Comparison of ENCODE assay signal across 22 mouse cellular contexts in the genomic region with DNA sequence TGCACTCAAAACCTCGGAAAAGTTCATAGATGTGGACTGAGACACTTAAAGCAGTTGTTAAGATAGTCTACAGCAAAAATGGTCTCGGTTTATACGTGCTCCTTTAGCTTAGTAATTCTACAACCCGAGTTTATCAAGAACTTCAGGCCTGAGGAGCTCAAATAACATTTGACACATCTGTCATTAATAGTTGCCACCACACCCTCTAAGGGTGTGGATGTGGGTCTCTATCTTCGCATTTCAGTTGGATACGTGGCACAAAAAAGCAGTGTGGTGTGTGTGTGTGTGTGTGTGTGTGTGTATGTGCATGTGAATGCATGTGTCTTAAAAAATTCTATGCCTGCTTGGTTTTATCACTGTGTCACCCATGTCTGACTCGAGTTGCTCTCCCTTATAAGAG. TPM values are rescaled to one million over a fixed set of nuclear protein-coding genes. Genes with fewer than 3 reads are reported as not detected.
DNase-seq lines count a peak whose midpoint lies in the region; ATAC-seq and TF ChIP-seq lines count a peak whose summit lies in the region.
"Had no signal": no experiment of that assay in that cellular context is flagged by ENCODE, and none has a peak within 500 bp of the region (broad histone marks: within the 10 kb centered on the region; RNA-seq: fewer than 3 reads in every experiment).

No protein-coding gene starts in this region.

- no peak overlapping the region for H3K4me2 ChIP-seq in stomach, embryonic 14.5 days (replicated peaks; ENCODE audit: low read depth, low read length)
- H3K4me2 ChIP-seq in stomach, postnatal 0 days (replicated peaks; ENCODE audit: low read depth), result no peak overlapping the region
- no peak overlapping the region for H3K4me2 ChIP-seq in intestine, embryonic 16.5 days (ENCODE audit: low read depth, low read length)
- peak overlapping the region; percentile 44 for H3K4me2 ChIP-seq in liver, embryonic 16.5 days (ENCODE audit: low read depth, low read length)
- H3K4me2 ChIP-seq: forebrain, embryonic 15.5 days; heart, embryonic 11.5 days; hindbrain, embryonic 12.5 days; limb, embryonic 12.5 days; lung, embryonic 15.5 days; midbrain, embryonic 12.5 days had no signal

- H3K27ac ChIP-seq in stomach, embryonic 14.5 days (ENCODE audit: low read length), result no peak overlapping the region
- H3K27ac ChIP-seq in stomach, postnatal 0 days (replicated peaks), result no peak overlapping the region
- H3K27ac ChIP-seq in intestine, embryonic 16.5 days (ENCODE audit: low read length), result no peak overlapping the region
- peak overlapping the region; percentile 98 for H3K27ac ChIP-seq in liver, embryonic 16.5 days (ENCODE audit: low read length)
- no peak overlapping the region for H3K27ac ChIP-seq in forebrain, embryonic 10.5 days
- H3K27ac ChIP-seq: forebrain, embryonic 15.5 days; hindbrain, embryonic 12.5 days; limb, embryonic 12.5 days; lung, embryonic 15.5 days; macrophage; midbrain, embryonic 12.5 days had no signal

- TF ChIP-seq CTCF in stomach, postnatal 0 days (IDR thresholded peaks at IDR 0.05; ENCODE audit: low read depth), result no peak

- WGBS in stomach, embryonic 14.5 days, result 73% methylated on average over 7 of the region's 7 CpGs
- WGBS in stomach, postnatal 0 days, result 65% methylated on average over 7 of the region's 7 CpGs
- 80% methylated on average over 7 of the region's 7 CpGs for WGBS in intestine, embryonic 16.5 days
- 16% methylated on average over 7 of the region's 7 CpGs for WGBS in liver, embryonic 16.5 days (ENCODE audit: insufficient replicate concordance)
- 83% methylated on average over 7 of the region's 7 CpGs for WGBS in forebrain, embryonic 10.5 days

- DNase-seq in stomach, postnatal 0 days (ENCODE audit: low spot score), result no peak
- DNase-seq in adrenal gland, postnatal 25 days, result no peak
- DNase-seq in forebrain, embryonic 10.5 days (ENCODE audit: extremely low spot score, low spot score), result no peak
- DNase-seq: adrenal gland, adult 8-10 months; cerebellum, adult 11-12 months; cerebellum, postnatal 14 days; gastrocnemius, postnatal 25 days; heart, postnatal 10 days; right cerebral cortex, adult 18-20 months; thymus, adult 2 months had no signal

- no peak overlapping the region for H3K9ac ChIP-seq in stomach, embryonic 14.5 days (replicated peaks; ENCODE audit: low read depth, low read length)
- no peak overlapping the region for H3K9ac ChIP-seq in stomach, postnatal 0 days (ENCODE audit: low read length)
- H3K9ac ChIP-seq in intestine, embryonic 16.5 days (ENCODE audit: low read depth, low read length), result no peak overlapping the region
- H3K9ac ChIP-seq in liver, embryonic 16.5 days (ENCODE audit: low read depth, low read length), result peak overlapping the region; percentile 66
- H3K9ac ChIP-seq: forebrain, embryonic 15.5 days; hindbrain, embryonic 12.5 days; limb, embryonic 12.5 days; lung, embryonic 15.5 days; midbrain, embryonic 12.5 days had no signal

- H3K27me3 ChIP-seq in stomach, embryonic 14.5 days (ENCODE audit: control insufficient read depth, insufficient read depth, low read length), result no peaks in the 10 kb centered on the region
- no peaks in the 10 kb centered on the region for H3K27me3 ChIP-seq in stomach, postnatal 0 days (ENCODE audit: control insufficient read depth, insufficient read depth, low read length)
- H3K27me3 ChIP-seq in intestine, embryonic 16.5 days (replicated peaks; ENCODE audit: control insufficient read depth, insufficient read depth, low read length), result no peaks in the 10 kb centered on the region
- H3K27me3 ChIP-seq in liver, embryonic 16.5 days (ENCODE audit: control insufficient read depth, insufficient read depth, low read depth, low read length), result no peaks in the 10 kb centered on the region
- H3K27me3 ChIP-seq in forebrain, embryonic 10.5 days (ENCODE audit: poor library complexity, severe bottlenecking), result no peaks in the 10 kb centered on the region
- H3K27me3 ChIP-seq: forebrain, embryonic 15.5 days; hindbrain, embryonic 12.5 days; limb, embryonic 12.5 days; lung, embryonic 15.5 days; midbrain, embryonic 12.5 days had no signal

- no peak for TF ChIP-seq EP300 in stomach, postnatal 0 days (optimal IDR thresholded peaks at IDR 0.05)

- H3K4me1 ChIP-seq in stomach, embryonic 14.5 days (ENCODE audit: control insufficient read depth, insufficient read depth, low read length), result no peaks in the 10 kb centered on the region
- H3K4me1 ChIP-seq in stomach, postnatal 0 days (replicated peaks; ENCODE audit: control insufficient read depth, insufficient read depth), result no peaks in the 10 kb centered on the region
- no peaks in the 10 kb centered on the region for H3K4me1 ChIP-seq in intestine, embryonic 16.5 days (ENCODE audit: control insufficient read depth, insufficient read depth, low read length)
- H3K4me1 ChIP-seq in liver, embryonic 16.5 days (ENCODE audit: control insufficient read depth, low read depth, low read length), result peaks cover 58% of the 10 kb centered on the region
- no peaks in the 10 kb centered on the region for H3K4me1 ChIP-seq in forebrain, embryonic 10.5 days
- H3K4me1 ChIP-seq: forebrain, embryonic 15.5 days; hindbrain, embryonic 12.5 days; lung, embryonic 15.5 days; midbrain, embryonic 12.5 days had no signal

- no peaks in the 10 kb centered on the region for H3K9me3 ChIP-seq in stomach, embryonic 14.5 days (ENCODE audit: control insufficient read depth, low read depth, low read length)
- no peaks in the 10 kb centered on the region for H3K9me3 ChIP-seq in stomach, postnatal 0 days (ENCODE audit: control insufficient read depth, low read length)
- no peaks in the 10 kb centered on the region for H3K9me3 ChIP-seq in intestine, embryonic 16.5 days (ENCODE audit: control insufficient read depth, low read length)
- no peaks in the 10 kb centered on the region for H3K9me3 ChIP-seq in liver, embryonic 16.5 days (replicated peaks; ENCODE audit: control insufficient read depth, low read length)
- no peaks in the 10 kb centered on the region for H3K9me3 ChIP-seq in forebrain, embryonic 10.5 days
- H3K9me3 ChIP-seq: forebrain, embryonic 15.5 days; hindbrain, embryonic 12.5 days; limb, embryonic 12.5 days; lung, embryonic 15.5 days; midbrain, embryonic 12.5 days had no signal

- H3K4me3 ChIP-seq in stomach, embryonic 14.5 days (ENCODE audit: low read depth, low read length), result no peak overlapping the region
- no peak overlapping the region for H3K4me3 ChIP-seq in stomach, postnatal 0 days (ENCODE audit: low read depth, low read length)
- H3K4me3 ChIP-seq in intestine, embryonic 16.5 days (ENCODE audit: low read length), result no peak overlapping the region
- no peak overlapping the region for H3K4me3 ChIP-seq in liver, embryonic 16.5 days (ENCODE audit: low read depth, low read length)
- no peak overlapping the region for H3K4me3 ChIP-seq in forebrain, embryonic 10.5 days
- H3K4me3 ChIP-seq: forebrain, embryonic 15.5 days; hindbrain, embryonic 12.5 days; limb, embryonic 12.5 days; lung, embryonic 15.5 days; midbrain, embryonic 12.5 days had no signal

- H3K36me3 ChIP-seq in stomach, embryonic 14.5 days (ENCODE audit: control insufficient read depth, insufficient read depth, low read length), result no peaks in the 10 kb centered on the region
- no peaks in the 10 kb centered on the region for H3K36me3 ChIP-seq in stomach, postnatal 0 days (ENCODE audit: control insufficient read depth, insufficient read depth, low read length)
- H3K36me3 ChIP-seq in intestine, embryonic 16.5 days (ENCODE audit: control insufficient read depth, insufficient read depth, low read length), result no peaks in the 10 kb centered on the region
- H3K36me3 ChIP-seq in liver, embryonic 16.5 days (ENCODE audit: control insufficient read depth, insufficient read depth), result no peaks in the 10 kb centered on the region
- no peaks in the 10 kb centered on the region for H3K36me3 ChIP-seq in forebrain, embryonic 10.5 days (replicated peaks)
- H3K36me3 ChIP-seq: forebrain, embryonic 15.5 days; hindbrain, embryonic 12.5 days; limb, embryonic 12.5 days; lung, embryonic 15.5 days; midbrain, embryonic 12.5 days had no signal

- peak; percentile 46; the same call in 1 of the 2 replicates for ATAC-seq in stomach, embryonic 14.5 days (ENCODE audit: insufficient number of reproducible peaks, insufficient read depth, low FRiP score, low read depth)
- no peak for ATAC-seq in stomach, postnatal 0 days (ENCODE audit: low FRiP score, low TSS enrichment)
- ATAC-seq in intestine, embryonic 16.5 days, result peak; percentile 75
- ATAC-seq in liver, embryonic 16.5 days (ENCODE audit: low read depth), result peak; percentile 83
- no peak for ATAC-seq in activated CD4-positive, CD25-positive, alpha-beta regulatory T cell, adult 4 months
- ATAC-seq: forebrain, embryonic 15.5 days; inflammation-experienced regulatory T-cells, adult 6 months had no signal

RNA-seq across cellular contexts. Expression of gene Cd47, which starts 23.4 kb away (rescaled TPM):
- polyA plus RNA-seq in stomach, embryonic 14.5 days (2014; fragmentation: Nextera tagmentation; extraction: Ambion mirVana), result 66.8 and 79.1 TPM in 2 replicates
- polyA plus RNA-seq in stomach, postnatal 0 days (2015; fragmentation: Nextera tagmentation; extraction: Ambion mirVana), result 95.2 and 100 TPM in 2 replicates
- 76.5 and 80.3 TPM in 2 replicates for polyA plus RNA-seq in intestine, embryonic 16.5 days (2015; fragmentation: Nextera tagmentation; extraction: Ambion mirVana)
- polyA plus RNA-seq in liver, embryonic 16.5 days (2015; fragmentation: Nextera tagmentation; extraction: Ambion mirVana), result 286 and 291 TPM in 2 replicates
- 175 and 220 TPM in 2 replicates for total RNA-seq in adrenal gland, postnatal 25 days (2021)
- 31.9 and 32.8 TPM in 2 replicates for polyA plus RNA-seq in forebrain, embryonic 10.5 days (2016; fragmentation: Nextera tagmentation; extraction: Ambion mirVana)
- 100 to 1,000 TPM; 296 to 343 TPM for polyA plus RNA-seq in activated CD4-positive, CD25-positive, alpha-beta regulatory T cell, adult 4 months (2017; shearing (Covaris generic))

Comparison
In these comparisons a context has a peak if more than half of its experiments do, and no peak if none do; other contexts are left out.
1. ATAC-seq: peak in stomach, embryonic 14.5 days (single experiment), intestine, embryonic 16.5 days (single experiment) and liver, embryonic 16.5 days (single experiment); none in stomach, postnatal 0 days (single experiment) and activated CD4-positive, CD25-positive, alpha-beta regulatory T cell, adult 4 months (single experiment).